Mouse (Mus musculus) bone marrow macrophage, adult 2 months (primary cell): Measurements from ENCODE around the gene G3bp1.

ENCODE experiments used
- CTCF ChIP-seq: IDR thresholded peaks from 2 replicates; pipeline ENCODE4 v1.5.1; 2012; ENCODE audit warnings: low read depth, mild to moderate bottlenecking, low read length, moderate library complexity
- POLR2A ChIP-seq: IDR thresholded peaks from 2 replicates; pipeline ENCODE4 v1.6.1; 2012; ENCODE audit warnings: mild to moderate bottlenecking, low read depth, low read length, borderline replicate concordance

GRCm38 (mm10) chr11:55473219-55473618 lies 3.7 kb downstream of the G3bp1 start:
- TF ChIP-seq POLR2A (no peak), CTCF (no peak)
